Mouse (Mus musculus) forebrain, postnatal 0 days (tissue): Measurements from ENCODE around the gene Oard1. TPM values are rescaled to one million over a fixed set of nuclear protein-coding genes. Genes with fewer than 3 reads are reported as not detected.

Source experiments
- ATAC-seq: fragments of 200-750 bp; cut with Nextera tagmentation; 2 replicates; pipeline ENCODE4 v1.8.0; 2017; ENCODE audit warnings: mild to moderate bottlenecking, moderate library complexity
- DNase-seq: peaks from one replicate; pipeline ENCODE4 v3.0.0-alpha.2; 2015
- H3K27ac ChIP-seq: fragments of 300-500 bp; sonication (generic); 2 replicates; pipeline ENCODE4 v1.5.1; 2014; ENCODE audit warnings: low read depth, mild to moderate bottlenecking, antibody characterized with exemption, low read length, moderate library complexity, mixed read lengths
- H3K27me3 ChIP-seq: fragments of 300-500 bp; sonication (generic); 2 replicates; pipeline ENCODE4 v1.6.1; 2014; ENCODE audit warnings: mild to moderate bottlenecking, low read length, mixed read lengths; ENCODE audit not compliant: insufficient read depth
- H3K36me3 ChIP-seq: fragments of 300-500 bp; sonication (generic); 2 replicates; pipeline ENCODE4 v1.6.1; 2014; ENCODE audit warnings: mild to moderate bottlenecking, moderate library complexity; ENCODE audit not compliant: insufficient read depth
- H3K4me1 ChIP-seq: fragments of 300-500 bp; sonication (generic); 2 replicates; pipeline ENCODE4 v1.6.1; 2014; ENCODE audit warnings: antibody characterized with exemption; ENCODE audit not compliant: insufficient read depth
- H3K4me2 ChIP-seq: fragments of 300-500 bp; sonication (generic); 2 replicates; pipeline ENCODE4 v1.6.1; 2014; ENCODE audit warnings: low read depth, mild to moderate bottlenecking, moderate library complexity
- H3K4me3 ChIP-seq: fragments of 300-500 bp; sonication (generic); 2 replicates; pipeline ENCODE4 v1.5.1; 2014; ENCODE audit warnings: low read depth, low read length, mixed read lengths
- H3K9ac ChIP-seq: fragments of 300-500 bp; sonication (generic); 2 replicates; pipeline ENCODE4 v1.6.1; 2014; ENCODE audit warnings: mild to moderate bottlenecking
- H3K9me3 ChIP-seq: fragments of 300-500 bp; sonication (generic); 2 replicates; pipeline ENCODE4 v1.6.1; 2016; ENCODE audit warnings: low read length
- CTCF ChIP-seq: sonication (generic); IDR thresholded peaks from 2 replicates; pipeline ENCODE4 v1.5.1; 2016; ENCODE audit warnings: antibody characterized with exemption, control low read depth, low read depth
- WGBS: fragments of 180-500 bp; shearing (Covaris S2); extraction: QIAGEN DNeasy Blood & Tissue Kit; methylation state at CpG from one replicate; pipeline ENCODE4 v1.1.7; 2014; 5-methylcytosine and 5-hydroxymethylcytosine counted together
- polyA plus RNA-seq: library from polyadenylated mRNA; unstranded; fragments of >200 nt; fragmentation: Nextera tagmentation; extraction: Ambion mirVana; gene quantifications from 2 replicates; pipeline ENCODE4 v1.2.1, GENCODE M21; 2015
- total RNA-seq: library from RNA; depleted of rRNA; stranded (reverse); fragments of >200 nt; gene quantifications from 2 replicates; pipeline ENCODE4 v1.2.3, GENCODE M21; 2014; rRNA removed

Oard1 gene
- total RNA-seq, result 18.7 and 21.0 TPM in 2 replicates
- polyA plus RNA-seq, result 36.0 and 40.0 TPM in 2 replicates

- Histone ChIP-seq H3K4me2 (peak within 1 kb of the TSS; percentile 81), H3K9me3 (no peaks in the 10 kb centered on the region), H3K27me3 (no peaks in the 10 kb centered on the region), H3K9ac (peak within 1 kb of the TSS; percentile 98), H3K4me3 (peak within 1 kb of the TSS; percentile 77), H3K27ac (peak within 1 kb of the TSS; percentile 99), H3K36me3 (no peaks in the 10 kb centered on the region), H3K4me1 (0 out of 2 replicates have a peak, but pooled peaks cover 16% of the 10 kb centered on the region)
- WGBS, result 3% methylated on average over 84 of the region's 84 CpGs
- peak; percentile 94 for ATAC-seq
- DNase-seq, result peak; percentile 100
- TF ChIP-seq CTCF, result peak; percentile 24; the same call in 1 of the 2 replicates
Measured at GRCm38 (mm10) chr17:48409380-48410298, at the start of gene Oard1, which contains the start of gene Nfya. TSS of gene Oard1 (plus strand) at chr17:48410014. TSS of gene Nfya (minus strand) at chr17:48409906.

GRCm38 (mm10) chr17:48360462-48360861, 49.4 kb upstream of the Oard1 start:
- ATAC-seq (no peak), DNase-seq (no peak)
- Histone ChIP-seq H3K27me3 (no peaks in the 10 kb centered on the region), H3K4me3 (no peak overlapping the region), H3K4me1 (peaks cover 3% of the 10 kb centered on the region; the same call in 1 of the 2 replicates), H3K36me3 (no peaks in the 10 kb centered on the region), H3K9ac (no peak overlapping the region), H3K4me2 (no peak overlapping the region), H3K9me3 (no peaks in the 10 kb centered on the region), H3K27ac (no peak overlapping the region)
- WGBS, result 81% methylated on average over 4 of the region's 4 CpGs
- TF ChIP-seq CTCF, result no peak

GRCm38 (mm10) chr17:48362346-48362745, 47.5 kb upstream of the Oard1 start:
- no peak overlapping the region for H3K4me2 ChIP-seq
- no peaks in the 10 kb centered on the region for H3K36me3 ChIP-seq
- no peak for TF ChIP-seq CTCF
- no peak overlapping the region for H3K4me3 ChIP-seq
- ATAC-seq (no peak), DNase-seq (peak; percentile 9)
- H3K9me3 ChIP-seq, result no peaks in the 10 kb centered on the region
- H3K9ac ChIP-seq, result no peak overlapping the region
- H3K27ac ChIP-seq, result no peak overlapping the region
- no peaks in the 10 kb centered on the region for H3K27me3 ChIP-seq
- WGBS, result 53% methylated on average over 3 of the region's 3 CpGs
- peaks cover 3% of the 10 kb centered on the region; the same call in 1 of the 2 replicates for H3K4me1 ChIP-seq

DNA sequence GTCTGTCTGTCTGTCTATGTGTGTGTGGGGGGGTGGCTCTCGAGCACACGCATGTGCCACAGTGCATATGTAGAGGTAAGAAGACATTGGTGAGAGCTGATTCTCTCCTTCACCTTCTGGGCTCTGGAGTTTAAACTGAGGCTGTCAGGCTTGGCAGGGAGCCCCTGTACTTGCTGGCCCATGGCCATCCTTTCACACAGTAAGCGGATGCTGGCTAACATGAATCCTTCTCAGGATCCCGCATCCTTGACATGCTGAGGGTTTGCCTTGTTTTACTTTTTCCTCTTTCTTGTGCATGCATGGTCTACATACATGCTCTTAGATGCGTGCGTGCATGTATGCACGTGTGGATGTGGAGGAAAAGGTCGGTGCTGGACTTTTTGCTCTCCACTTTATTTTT, 46.8 kb upstream of the Oard1 start:
- WGBS, result 62% methylated on average over 8 of the region's 8 CpGs
- ATAC-seq, result peak; percentile 53
- peaks cover 3% of the 10 kb centered on the region; the same call in 1 of the 2 replicates for H3K4me1 ChIP-seq

GRCm38 (mm10) chr17:48363421-48363965, 46.3 kb upstream of the Oard1 start:
- peaks cover 3% of the 10 kb centered on the region; the same call in 1 of the 2 replicates for H3K4me1 ChIP-seq
- 61% methylated on average over 6 of the region's 6 CpGs for WGBS
- no peaks in the 10 kb centered on the region for H3K36me3 ChIP-seq
- DNase-seq (no peak), ATAC-seq (peak; percentile 20; the same call in 1 of the 2 replicates)
- H3K4me3 ChIP-seq, result no peak overlapping the region
- no peak overlapping the region for H3K4me2 ChIP-seq
- no peaks in the 10 kb centered on the region for H3K9me3 ChIP-seq
- TF ChIP-seq CTCF, result no peak
- no peak overlapping the region for H3K27ac ChIP-seq
- H3K9ac ChIP-seq, result no peak overlapping the region
- no peaks in the 10 kb centered on the region for H3K27me3 ChIP-seq

More for the DNA sequence above, 46.8 kb upstream of the Oard1 start:
- no peak overlapping the region for H3K4me3 ChIP-seq
- TF ChIP-seq CTCF, result no peak
- peak; percentile 72 for DNase-seq
- H3K9me3 ChIP-seq, result no peaks in the 10 kb centered on the region
- H3K27ac ChIP-seq, result no peak overlapping the region
- no peaks in the 10 kb centered on the region for H3K36me3 ChIP-seq
- H3K27me3 ChIP-seq, result no peaks in the 10 kb centered on the region
- H3K4me2 ChIP-seq, result no peak overlapping the region
- no peak overlapping the region for H3K9ac ChIP-seq

DNA sequence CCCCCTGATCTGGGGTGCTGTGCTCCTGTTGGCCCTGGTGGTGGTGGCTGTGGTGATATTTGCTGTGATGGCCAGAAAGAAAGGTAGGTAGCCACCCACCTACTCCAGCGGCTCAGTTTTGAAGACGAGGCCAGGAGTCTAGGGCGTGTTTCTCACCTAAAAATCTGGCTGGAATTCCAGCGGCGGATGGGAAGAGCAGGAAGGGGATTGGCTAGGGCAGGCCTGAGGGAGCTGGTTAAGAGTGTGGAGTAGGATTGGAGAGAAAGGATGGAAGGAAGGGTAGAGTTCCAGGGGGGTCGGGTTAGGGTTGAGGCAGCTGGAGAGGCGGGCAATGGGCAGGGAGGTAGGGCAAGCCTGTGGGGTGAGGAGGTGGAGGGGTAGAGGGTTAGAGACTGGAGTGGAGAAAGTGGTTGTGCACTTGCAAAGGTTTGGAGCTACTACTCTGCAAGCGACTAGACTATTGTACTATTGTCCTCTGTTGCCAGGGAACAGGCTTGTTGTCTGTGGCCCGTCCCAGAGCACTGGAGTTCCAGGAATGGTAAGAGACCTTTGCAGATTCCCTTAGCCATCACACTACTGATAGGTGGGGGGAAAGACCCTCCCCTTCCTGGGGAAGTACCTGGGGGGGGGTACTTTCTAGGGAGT, 44.2 kb upstream of the Oard1 start:
- H3K27me3 ChIP-seq, result no peaks in the 10 kb centered on the region
- H3K4me3 ChIP-seq, result no peak overlapping the region
- H3K9ac ChIP-seq, result no peak overlapping the region
- no peaks in the 10 kb centered on the region for H3K36me3 ChIP-seq
- no peaks in the 10 kb centered on the region for H3K9me3 ChIP-seq
- peaks cover 3% of the 10 kb centered on the region; the same call in 1 of the 2 replicates for H3K4me1 ChIP-seq
- ATAC-seq (no peak), DNase-seq (no peak)
- no peak overlapping the region for H3K27ac ChIP-seq
- 65% methylated on average over 9 of the region's 9 CpGs for WGBS
- TF ChIP-seq CTCF, result no peak
- H3K4me2 ChIP-seq, result no peak overlapping the region
